Comparison of ENCODE assay signal across 8 mouse cellular contexts in the genomic region with DNA sequence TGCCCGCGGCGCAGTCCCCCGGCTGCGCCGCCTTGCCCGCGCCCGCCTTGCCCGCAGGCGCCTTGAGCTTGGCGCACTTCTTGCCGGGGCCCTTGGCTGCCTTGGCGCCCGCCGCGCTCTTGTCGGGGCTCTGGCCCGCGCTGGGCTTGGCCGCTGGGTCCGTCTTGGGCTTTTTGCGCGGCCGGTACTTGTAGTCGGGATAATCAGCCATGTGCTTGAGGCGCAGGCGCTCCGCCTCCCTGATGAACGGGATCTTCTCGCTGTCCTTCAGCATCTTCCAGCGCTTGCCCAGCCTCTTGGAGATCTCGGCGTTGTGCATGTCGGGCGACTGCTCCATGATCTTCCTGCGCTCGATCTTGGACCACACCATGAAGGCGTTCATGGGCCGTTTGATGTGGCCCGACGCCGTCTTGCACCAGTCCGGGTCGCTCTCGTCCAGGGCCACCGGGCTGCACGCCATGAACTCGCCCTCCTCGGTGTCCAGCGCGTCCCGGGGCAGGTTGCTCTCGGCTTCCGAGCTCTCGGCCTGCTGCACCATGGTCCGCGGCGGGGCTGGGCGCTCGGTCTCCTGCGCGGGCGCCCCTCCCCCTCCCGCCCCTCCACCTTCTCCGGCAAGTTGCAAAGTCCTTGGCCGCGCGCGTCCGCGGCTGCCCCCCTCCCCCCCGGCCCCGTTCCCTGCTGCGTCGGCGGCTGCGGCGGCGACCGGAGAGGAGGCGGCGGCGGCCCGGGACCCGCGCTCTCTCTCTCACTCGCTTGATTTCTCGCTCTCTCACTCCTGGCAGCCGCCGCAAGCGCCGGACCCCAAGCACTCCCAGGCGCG. TPM values are rescaled to one million over a fixed set of nuclear protein-coding genes. Genes with fewer than 3 reads are reported as not detected.
DNase-seq lines count a peak whose midpoint lies in the region; ATAC-seq and TF ChIP-seq lines count a peak whose summit lies in the region.

TSS of gene Sox11 (minus strand) at position 704 of the 820 bp plus-strand sequence.

- peak; percentile 3 for ATAC-seq in forebrain, embryonic 16.5 days
- peak; percentile 23 for ATAC-seq in hindbrain, embryonic 15.5 days (ENCODE audit: low FRiP score, low read depth)
- peak; percentile 44 for ATAC-seq in midbrain, embryonic 13.5 days

- peaks cover 10% of the 10 kb centered on the region for H3K4me1 ChIP-seq in forebrain, embryonic 16.5 days (replicated peaks; ENCODE audit: control insufficient read depth, insufficient read depth, low read length)
- H3K4me1 ChIP-seq in hindbrain, embryonic 15.5 days (replicated peaks), result peaks cover 14% of the 10 kb centered on the region
- H3K4me1 ChIP-seq in midbrain, embryonic 13.5 days (replicated peaks), result peaks cover 25% of the 10 kb centered on the region

- WGBS in forebrain, embryonic 16.5 days, result under 1% methylated on average over 70 of the region's 95 CpGs
- WGBS in hindbrain, embryonic 15.5 days, result under 1% methylated on average over 74 of the region's 95 CpGs
- WGBS in midbrain, embryonic 13.5 days, result under 1% methylated on average over 71 of the region's 95 CpGs

- H3K79me2 ChIP-seq in C2C12 (ENCODE audit: control insufficient read depth, insufficient read depth), result peaks cover 52% of the 10 kb centered on the region

- peak within 1 kb of the TSS; percentile 94 for H3ac ChIP-seq in C2C12 (ENCODE audit: control insufficient read depth, insufficient read length, low read depth)

- peak; percentile 68 for DNase-seq in Muller cell, postnatal 12 days (ENCODE audit: inconsistent ontology term)
- DNase-seq in left cerebral cortex, postnatal 14 days (ENCODE audit: low spot score in 2 of 2), result peak; percentile 63 to 64
- peak; percentile 17 for DNase-seq in urinary bladder, postnatal 25 days (ENCODE audit: low spot score)
- no peak for DNase-seq in natural killer cell, adult 2 months (ENCODE audit: low spot score in 2 of 2)

- H3K9ac ChIP-seq in forebrain, embryonic 16.5 days (replicated peaks; ENCODE audit: low read depth, low read length), result peak within 1 kb of the TSS; percentile 91
- peak within 1 kb of the TSS; percentile 79 for H3K9ac ChIP-seq in hindbrain, embryonic 15.5 days
- peak within 1 kb of the TSS; percentile 100 for H3K9ac ChIP-seq in midbrain, embryonic 13.5 days (replicated peaks)

- H3K4me2 ChIP-seq in forebrain, embryonic 16.5 days (ENCODE audit: low read length), result peak within 1 kb of the TSS; percentile 68
- peak within 1 kb of the TSS; percentile 72 for H3K4me2 ChIP-seq in hindbrain, embryonic 15.5 days
- peak within 1 kb of the TSS; percentile 71 for H3K4me2 ChIP-seq in midbrain, embryonic 13.5 days (replicated peaks)

- TF ChIP-seq CTCF in C2C12 (IDR thresholded peaks at IDR 0.05; ENCODE audit: control insufficient read depth, insufficient read depth, insufficient read length), result no peak

- H3K9me3 ChIP-seq in forebrain, embryonic 16.5 days (ENCODE audit: control insufficient read depth, low read length), result no peaks in the 10 kb centered on the region
- H3K9me3 ChIP-seq in hindbrain, embryonic 15.5 days, result no peaks in the 10 kb centered on the region
- H3K9me3 ChIP-seq in midbrain, embryonic 13.5 days, result no peaks in the 10 kb centered on the region

- peaks cover 6% of the 10 kb centered on the region for H3K36me3 ChIP-seq in C2C12 (ENCODE audit: control insufficient read depth, insufficient read depth)
- no peaks in the 10 kb centered on the region; the same call in 1 of the 2 replicates for H3K36me3 ChIP-seq in forebrain, embryonic 16.5 days (ENCODE audit: control insufficient read depth, insufficient read depth)
- H3K36me3 ChIP-seq in hindbrain, embryonic 15.5 days, result no peaks in the 10 kb centered on the region
- peaks cover 10% of the 10 kb centered on the region; the same call in 1 of the 2 replicates for H3K36me3 ChIP-seq in midbrain, embryonic 13.5 days

- H3K79me3 ChIP-seq in C2C12 (ENCODE audit: low read depth), result peaks cover 46% of the 10 kb centered on the region

- peak within 1 kb of the TSS; percentile 100 for H3K27ac ChIP-seq in forebrain, embryonic 16.5 days (ENCODE audit: low read length)
- peak within 1 kb of the TSS; percentile 97 for H3K27ac ChIP-seq in hindbrain, embryonic 15.5 days (replicated peaks)
- peak within 1 kb of the TSS; percentile 100 for H3K27ac ChIP-seq in midbrain, embryonic 13.5 days

- H3K4me3 ChIP-seq in C2C12 (ENCODE audit: insufficient read depth, poor library complexity, severe bottlenecking), result peak within 1 kb of the TSS; percentile 68
- peak within 1 kb of the TSS; percentile 90 for H3K4me3 ChIP-seq in forebrain, embryonic 16.5 days (replicated peaks; ENCODE audit: low read length)
- peak within 1 kb of the TSS; percentile 78 for H3K4me3 ChIP-seq in hindbrain, embryonic 15.5 days
- H3K4me3 ChIP-seq in midbrain, embryonic 13.5 days (replicated peaks), result peak within 1 kb of the TSS; percentile 100

- intact Hi-C loops in left cerebral cortex, postnatal 14 days (cut with DNase I), result loop anchor here (2.0 to 10.0 kb wide), 5 partner anchors 253 to 1090 kb away; no protein-coding TSS in a partner anchor

- no peaks in the 10 kb centered on the region for H3K27me3 ChIP-seq in C2C12 (ENCODE audit: control insufficient read depth, insufficient read depth, insufficient read length)
- H3K27me3 ChIP-seq in forebrain, embryonic 16.5 days (replicated peaks; ENCODE audit: control insufficient read depth, insufficient read depth, low read length), result no peaks in the 10 kb centered on the region
- no peaks in the 10 kb centered on the region for H3K27me3 ChIP-seq in hindbrain, embryonic 15.5 days
- H3K27me3 ChIP-seq in midbrain, embryonic 13.5 days, result no peaks in the 10 kb centered on the region

TF ChIP-seq in C2C12, 6 proteins besides CTCF, POLR2A, EP300 and RAD21:
- no peak for TF ChIP-seq MYOG (IDR thresholded peaks at IDR 0.05; ENCODE audit: control insufficient read depth, extremely low read depth, insufficient read length)
- TF ChIP-seq CEBPB (IDR thresholded peaks at IDR 0.05; ENCODE audit: low read depth), result no peak
- no peak for TF ChIP-seq FOSL1 (IDR thresholded peaks at IDR 0.05; ENCODE audit: insufficient read depth, low read length, poor library complexity, severe bottlenecking)
- no peak for TF ChIP-seq MYOD1 (IDR thresholded peaks at IDR 0.05; ENCODE audit: control insufficient read depth, insufficient read length, low read depth)
- TF ChIP-seq MAX (IDR thresholded peaks at IDR 0.05), result no peak
- no peak for TF ChIP-seq USF1 (IDR thresholded peaks at IDR 0.05; ENCODE audit: low read depth)

RNA-seq across cellular contexts. Expression of gene Sox11, which starts in this region (rescaled TPM):
- polyA plus RNA-seq in C2C12 (2012; fragmentation: generic; extraction: Trizol), result 7.0 TPM
- polyA plus RNA-seq in forebrain, embryonic 16.5 days (2015; fragmentation: Nextera tagmentation; extraction: Ambion mirVana), result 949 and 1,162 TPM in 2 replicates
- 278 and 318 TPM in 2 replicates for polyA plus RNA-seq in hindbrain, embryonic 15.5 days (2015; fragmentation: Nextera tagmentation; extraction: Ambion mirVana)
- 10 to 100 TPM; 15.1 to 18.1 TPM for total RNA-seq in left cerebral cortex, postnatal 14 days (2021)
- 748 and 776 TPM in 2 replicates for polyA plus RNA-seq in midbrain, embryonic 13.5 days (2015; fragmentation: Nextera tagmentation; extraction: Ambion mirVana)

Comparison
In these comparisons a context has a peak if more than half of its experiments do, and no peak if none do; other contexts are left out.
1. RNA of gene Sox11 (polyA plus RNA-seq): 949 to 1,162 TPM in forebrain, embryonic 16.5 days, 748 to 776 TPM in midbrain, embryonic 13.5 days and 278 to 318 TPM in hindbrain, embryonic 15.5 days; 7.0 TPM in C2C12 (single experiment); every median in the first group is over 10 times any median in the second.
2. DNase-seq: peak in Muller cell, postnatal 12 days (single experiment), left cerebral cortex, postnatal 14 days (2 of 2) and urinary bladder, postnatal 25 days (single experiment); none in natural killer cell, adult 2 months (0 of 2).
3. Peak in every context shown above with its lines, with median percentiles within 50 percentile points of each other: H3K4me3 ChIP-seq, ATAC-seq, H3K27ac ChIP-seq, H3K4me2 ChIP-seq and H3K9ac ChIP-seq.